Mouse (Mus musculus): Measurements from ENCODE around the gene Zfp810. TPM values are rescaled to one million over a fixed set of nuclear protein-coding genes. Genes with fewer than 3 reads are reported as not detected.

Zfp810 gene
- polyA plus RNA-seq, 1 experiment from 2014 or later, result 38.4 TPM

GRCm38 (mm10) chr9:22302199-22302598 lies 5.2 kb downstream of the Zfp810 start:
- H3K9me3 ChIP-seq (ENCODE audit: control insufficient read depth, low read length), result peaks cover 9% of the 10 kb centered on the region
- H3K36me3 ChIP-seq (ENCODE audit: control insufficient read depth, insufficient read depth, low read length), result peaks cover 63% of the 10 kb centered on the region
- no peak overlapping the region for H3K9ac ChIP-seq (replicated peaks; ENCODE audit: low read length)
- H3K27me3 ChIP-seq (ENCODE audit: control insufficient read depth, insufficient read depth, low read length), result no peaks in the 10 kb centered on the region
- H3K4me1 ChIP-seq (ENCODE audit: control insufficient read depth, insufficient read depth, low read length), result peaks cover 6% of the 10 kb centered on the region
- no peak overlapping the region for H3K27ac ChIP-seq (replicated peaks; ENCODE audit: low read depth, low read length)
- ATAC-seq (ENCODE audit: low FRiP score, low TSS enrichment) (no peak), DNase-seq (no peak)
- no peak overlapping the region for H3K4me3 ChIP-seq (replicated peaks; ENCODE audit: low read depth, low read length)
- H3K4me2 ChIP-seq (ENCODE audit: low read length), result no peak overlapping the region
- 100% methylated on average over 1 of the region's 1 CpGs for WGBS

GRCm38 (mm10) chr9:22278733-22279132 lies 28.7 kb downstream of the Zfp810 start:
- no peaks in the 10 kb centered on the region for H3K4me1 ChIP-seq (ENCODE audit: control insufficient read depth, insufficient read depth, low read length)
- no peak for DNase-seq
- H3K4me2 ChIP-seq (ENCODE audit: low read length), result no peak overlapping the region
- H3K9me3 ChIP-seq (ENCODE audit: control insufficient read depth, low read length), result peaks cover 86% of the 10 kb centered on the region
- 100% methylated on average over 4 of the region's 4 CpGs for WGBS
- no peak overlapping the region for H3K27ac ChIP-seq (replicated peaks; ENCODE audit: low read depth, low read length)
- H3K36me3 ChIP-seq (ENCODE audit: control insufficient read depth, insufficient read depth, low read length), result peaks cover 86% of the 10 kb centered on the region
- ATAC-seq (ENCODE audit: low FRiP score, low TSS enrichment), result no peak
- H3K27me3 ChIP-seq (ENCODE audit: control insufficient read depth, insufficient read depth, low read length), result no peaks in the 10 kb centered on the region
- no peak overlapping the region for H3K9ac ChIP-seq (replicated peaks; ENCODE audit: low read length)
- no peak overlapping the region for H3K4me3 ChIP-seq (replicated peaks; ENCODE audit: low read depth, low read length)

DNA sequence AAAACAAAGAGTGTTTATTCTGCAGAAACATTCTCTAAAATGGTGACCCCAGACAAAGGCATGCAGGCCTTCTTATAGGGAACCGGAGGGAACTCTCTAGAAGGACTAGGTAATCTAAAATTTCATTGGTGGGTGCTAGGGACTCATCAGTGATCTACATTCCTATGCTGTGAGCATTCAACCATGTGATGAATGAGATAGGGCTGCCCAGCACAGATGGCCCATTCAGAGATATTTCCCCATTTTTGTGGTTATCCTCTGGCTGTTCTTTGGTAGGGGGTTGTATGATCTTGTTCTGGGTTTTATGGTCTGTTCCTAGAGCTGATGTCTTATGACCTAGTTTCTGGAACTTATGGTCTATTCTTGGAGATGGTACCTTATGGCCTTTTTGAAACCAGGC lies 38.6 kb downstream of the Zfp810 start:
- no peak overlapping the region for H3K4me3 ChIP-seq (replicated peaks; ENCODE audit: low read depth, low read length)
- ATAC-seq (ENCODE audit: low FRiP score, low TSS enrichment), result no peak
- WGBS, result 95% methylated on average over 1 of the region's 1 CpGs
- peaks cover 4% of the 10 kb centered on the region for H3K9me3 ChIP-seq (ENCODE audit: control insufficient read depth, low read length)
- no peak for DNase-seq
- H3K27me3 ChIP-seq (ENCODE audit: control insufficient read depth, insufficient read depth, low read length), result no peaks in the 10 kb centered on the region
- H3K4me1 ChIP-seq (ENCODE audit: control insufficient read depth, insufficient read depth, low read length), result no peaks in the 10 kb centered on the region
- H3K27ac ChIP-seq (replicated peaks; ENCODE audit: low read depth, low read length), result no peak overlapping the region
- peaks cover 4% of the 10 kb centered on the region; the same call in 1 of the 2 replicates for H3K36me3 ChIP-seq (ENCODE audit: control insufficient read depth, insufficient read depth, low read length)
- no peak overlapping the region for H3K4me2 ChIP-seq (ENCODE audit: low read length)
- no peak overlapping the region for H3K9ac ChIP-seq (replicated peaks; ENCODE audit: low read length)

- no peak for DNase-seq
- WGBS, result 93% methylated on average over 10 of the region's 10 CpGs
- Histone ChIP-seq H3K4me2 (ENCODE audit: low read length) (no peak overlapping the region), H3K27me3 (ENCODE audit: control insufficient read depth, insufficient read depth, low read length) (no peaks in the 10 kb centered on the region), H3K27ac (replicated peaks; ENCODE audit: low read depth, low read length) (no peak overlapping the region), H3K4me3 (replicated peaks; ENCODE audit: low read depth, low read length) (no peak overlapping the region), H3K9ac (replicated peaks; ENCODE audit: low read length) (no peak overlapping the region), H3K4me1 (ENCODE audit: control insufficient read depth, insufficient read depth, low read length) (0 out of 2 replicates have a peak, but pooled peaks cover 5% of the 10 kb centered on the region), H3K9me3 (ENCODE audit: control insufficient read depth, low read length) (peaks cover 4% of the 10 kb centered on the region; the same call in 1 of the 2 replicates), H3K36me3 (ENCODE audit: control insufficient read depth, insufficient read depth, low read length) (no peaks in the 10 kb centered on the region)
- ATAC-seq (ENCODE audit: low FRiP score, low TSS enrichment), result no peak
These were observed 44.8 kb downstream of the Zfp810 start for GRCm38 (mm10) chr9:22262611-22263010.

- H3K36me3 ChIP-seq (ENCODE audit: control insufficient read depth, insufficient read depth, low read length), result peaks cover 6% of the 10 kb centered on the region; the same call in 1 of the 2 replicates
- DNase-seq, result no peak
- ATAC-seq (ENCODE audit: low FRiP score, low TSS enrichment), result no peak
- no peak overlapping the region for H3K4me3 ChIP-seq (replicated peaks; ENCODE audit: low read depth, low read length)
- no peak overlapping the region for H3K27ac ChIP-seq (replicated peaks; ENCODE audit: low read depth, low read length)
- H3K9ac ChIP-seq (replicated peaks; ENCODE audit: low read length), result no peak overlapping the region
- no peak overlapping the region for H3K4me2 ChIP-seq (ENCODE audit: low read length)
- H3K27me3 ChIP-seq (ENCODE audit: control insufficient read depth, insufficient read depth, low read length), result no peaks in the 10 kb centered on the region
- 0 out of 2 replicates have a peak, but pooled peaks cover 5% of the 10 kb centered on the region for H3K4me1 ChIP-seq (ENCODE audit: control insufficient read depth, insufficient read depth, low read length)
- WGBS, result 89% methylated on average over 1 of the region's 1 CpGs
- H3K9me3 ChIP-seq (ENCODE audit: control insufficient read depth, low read length), result no peaks in the 10 kb centered on the region
These were observed 45.9 kb downstream of the Zfp810 start for GRCm38 (mm10) chr9:22261594-22261993.

DNA sequence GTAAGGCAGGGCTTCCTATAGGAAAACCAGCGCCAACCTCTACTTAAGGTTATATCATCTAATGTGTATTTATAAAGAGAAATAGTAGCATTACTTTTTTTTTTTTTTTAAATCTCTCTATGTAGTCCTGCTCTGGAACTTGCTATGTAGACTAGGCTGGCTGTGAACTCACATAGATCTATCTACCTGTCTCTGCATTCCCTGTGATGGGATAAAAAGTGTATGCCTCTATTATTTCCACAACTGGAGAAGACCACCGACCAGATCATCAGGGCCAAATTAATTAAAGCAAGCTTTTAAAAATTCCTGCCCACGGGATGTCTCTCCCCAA lies 47.4 kb downstream of the Zfp810 start:
- H3K27me3 ChIP-seq (ENCODE audit: control insufficient read depth, insufficient read depth, low read length), result no peaks in the 10 kb centered on the region
- WGBS, result 33% methylated on average over 3 of the region's 3 CpGs
- H3K9ac ChIP-seq (replicated peaks; ENCODE audit: low read length), result no peak overlapping the region; the same call in 1 of the 2 replicates
- peak overlapping the region; percentile 72 for H3K4me3 ChIP-seq (replicated peaks; ENCODE audit: low read depth, low read length)
- peak overlapping the region; percentile 69 for H3K4me2 ChIP-seq (ENCODE audit: low read length)
- 0 out of 2 replicates have a peak, but pooled peaks cover 5% of the 10 kb centered on the region for H3K4me1 ChIP-seq (ENCODE audit: control insufficient read depth, insufficient read depth, low read length)
- H3K27ac ChIP-seq (replicated peaks; ENCODE audit: low read depth, low read length), result no peak overlapping the region
- peaks cover 17% of the 10 kb centered on the region for H3K36me3 ChIP-seq (ENCODE audit: control insufficient read depth, insufficient read depth, low read length)
- no peak for DNase-seq
- ATAC-seq (ENCODE audit: low FRiP score, low TSS enrichment), result no peak
- peaks cover 9% of the 10 kb centered on the region for H3K9me3 ChIP-seq (ENCODE audit: control insufficient read depth, low read length)

- Histone ChIP-seq H3K27me3 (ENCODE audit: control insufficient read depth, insufficient read depth, low read length) (no peaks in the 10 kb centered on the region), H3K9me3 (ENCODE audit: control insufficient read depth, low read length) (peaks cover 12% of the 10 kb centered on the region), H3K4me2 (ENCODE audit: low read length) (peak within 1 kb of the TSS; percentile 69), H3K27ac (replicated peaks; ENCODE audit: low read depth, low read length) (no peak within 1 kb of the TSS; the same call in 1 of the 2 replicates), H3K4me3 (replicated peaks; ENCODE audit: low read depth, low read length) (peak within 1 kb of the TSS; percentile 72), H3K9ac (replicated peaks; ENCODE audit: low read length) (peak within 1 kb of the TSS; percentile 84), H3K4me1 (ENCODE audit: control insufficient read depth, insufficient read depth, low read length) (0 out of 2 replicates have a peak, but pooled peaks cover 5% of the 10 kb centered on the region), H3K36me3 (ENCODE audit: control insufficient read depth, insufficient read depth, low read length) (peaks cover 20% of the 10 kb centered on the region)
- DNase-seq (peak; percentile 83), ATAC-seq (ENCODE audit: low FRiP score, low TSS enrichment) (peak; percentile 89)
- whole genome bisulfite sequencing, result 2% methylated on average over 35 of the region's 35 CpGs
These were observed 48.0 kb downstream of the Zfp810 start, which contains the start of gene Zfp599 for GRCm38 (mm10) chr9:22259184-22260091. Gene Zfp599, minus strand, starts transcription at chr9:22259895.

- DNase-seq (no peak), ATAC-seq (ENCODE audit: low FRiP score, low TSS enrichment) (no peak)
- 0 out of 2 replicates have a peak, but pooled peaks cover 5% of the 10 kb centered on the region for H3K4me1 ChIP-seq (ENCODE audit: control insufficient read depth, insufficient read depth, low read length)
- peaks cover 25% of the 10 kb centered on the region for H3K36me3 ChIP-seq (ENCODE audit: control insufficient read depth, insufficient read depth, low read length)
- no peak overlapping the region for H3K27ac ChIP-seq (replicated peaks; ENCODE audit: low read depth, low read length)
- WGBS, result 85% methylated on average over 8 of the region's 8 CpGs
- peaks cover 16% of the 10 kb centered on the region for H3K9me3 ChIP-seq (ENCODE audit: control insufficient read depth, low read length)
- H3K9ac ChIP-seq (replicated peaks; ENCODE audit: low read length), result peak overlapping the region; percentile 84
- no peaks in the 10 kb centered on the region for H3K27me3 ChIP-seq (ENCODE audit: control insufficient read depth, insufficient read depth, low read length)
- H3K4me2 ChIP-seq (ENCODE audit: low read length), result peak overlapping the region; percentile 69
- peak overlapping the region; percentile 72 for H3K4me3 ChIP-seq (replicated peaks; ENCODE audit: low read depth, low read length)
These were observed 48.7 kb downstream of the Zfp810 start for GRCm38 (mm10) chr9:22258784-22259183.

Data from midbrain, embryonic 14.5 days (tissue).